In the genomic region with DNA sequence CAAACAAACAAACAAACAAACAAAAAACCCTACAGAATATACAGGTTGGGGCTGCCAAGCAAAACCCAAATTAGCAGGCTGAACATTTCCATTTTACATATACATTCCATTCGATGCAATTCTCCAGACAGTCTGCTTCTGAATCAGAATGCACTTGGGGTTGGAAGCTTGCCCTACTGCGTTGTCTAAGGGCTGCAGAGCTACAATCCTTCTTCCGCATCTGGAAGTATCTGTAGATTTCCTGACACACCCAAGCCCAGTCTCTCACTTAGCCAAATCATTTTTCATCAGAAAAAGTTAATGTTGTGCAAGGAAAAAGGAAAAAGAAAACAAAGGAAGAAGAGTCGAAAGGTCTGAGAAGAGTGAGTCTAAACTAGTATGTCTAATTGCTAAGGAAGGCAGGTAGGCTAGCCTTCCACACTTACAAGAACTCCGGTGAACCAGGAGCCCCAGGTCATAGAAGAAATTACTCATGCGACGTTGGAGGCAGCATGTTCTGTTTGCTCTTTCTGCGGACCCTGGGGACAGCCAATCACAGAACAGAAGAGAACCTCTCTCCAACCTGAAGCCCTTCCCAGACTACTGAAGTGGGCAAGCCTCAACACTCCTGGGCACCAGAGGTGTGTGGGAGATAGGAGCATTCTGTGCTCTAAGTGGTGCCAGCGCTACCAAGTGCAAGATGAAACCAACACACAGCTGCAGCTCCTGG, we compare ENCODE assay signal across 17 mouse cellular contexts. TPM values are rescaled to one million over a fixed set of nuclear protein-coding genes. Genes with fewer than 3 reads are reported as not detected.
DNase-seq lines count a peak whose midpoint lies in the region; ATAC-seq and TF ChIP-seq lines count a peak whose summit lies in the region.
"Had no signal": no experiment of that assay in that cellular context is flagged by ENCODE, and none has a peak within 500 bp of the region (broad histone marks: within the 10 kb centered on the region; RNA-seq: fewer than 3 reads in every experiment).

No protein-coding gene starts in this region.

- peaks cover 9% of the 10 kb centered on the region; the same call in 1 of the 2 replicates for H3K36me3 ChIP-seq in limb, embryonic 13.5 days
- 0 out of 2 replicates have a peak, but pooled peaks cover 2% of the 10 kb centered on the region for H3K36me3 ChIP-seq in limb, embryonic 10.5 days

- H3K27ac ChIP-seq in gastrocnemius, adult 2 months, result peak overlapping the region; percentile 74
- peak overlapping the region; percentile 44; the same call in 1 of the 2 replicates for H3K27ac ChIP-seq in limb, embryonic 13.5 days
- no peak overlapping the region for H3K27ac ChIP-seq in limb, embryonic 10.5 days
- H3K27ac ChIP-seq: kidney, embryonic 15.5 days; left cerebral cortex, adult 2 months; midbrain, embryonic 10.5 days; neural tube, embryonic 15.5 days had no signal

- H3K4me3 ChIP-seq in gastrocnemius, adult 2 months, result peak overlapping the region; percentile 45
- no peak overlapping the region for H3K4me3 ChIP-seq in limb, embryonic 13.5 days
- H3K4me3 ChIP-seq in limb, embryonic 10.5 days, result no peak overlapping the region
- H3K4me3 ChIP-seq: erythroblast, embryonic 14.5 days; kidney, embryonic 15.5 days; left cerebral cortex, adult 2 months; midbrain, embryonic 10.5 days; neural tube, embryonic 15.5 days had no signal

- 76% methylated on average over 9 of the region's 9 CpGs for WGBS in limb, embryonic 13.5 days
- 88% methylated on average over 9 of the region's 9 CpGs for WGBS in limb, embryonic 10.5 days

- no peak for ATAC-seq in limb, embryonic 13.5 days (ENCODE audit: low FRiP score, low read depth)
- 0 out of 2 replicates have a peak, but pooled peaks have one; percentile 27 for ATAC-seq in megakaryocyte progenitor cell, adult 5-6 weeks (replicated peaks; ENCODE audit: poor library complexity)

- intact Hi-C loops in gastrocnemius, adult 2 months (cut with DNase I), result no loop called here
- intact Hi-C loops in gastrocnemius, postnatal 36 days (cut with DNase I), result no loop called here

- no peak for TF ChIP-seq CTCF in gastrocnemius, adult 2 months (IDR thresholded peaks at IDR 0.05)

- peaks cover 9% of the 10 kb centered on the region; the same call in 1 of the 2 replicates for H3K27me3 ChIP-seq in limb, embryonic 13.5 days
- peaks cover 8% of the 10 kb centered on the region; the same call in 1 of the 2 replicates for H3K27me3 ChIP-seq in limb, embryonic 10.5 days (ENCODE audit: low read depth, poor library complexity, severe bottlenecking)
- H3K27me3 ChIP-seq: kidney, embryonic 15.5 days; neural tube, embryonic 15.5 days had no signal

- no peaks in the 10 kb centered on the region for H3K9me3 ChIP-seq in limb, embryonic 13.5 days
- no peaks in the 10 kb centered on the region for H3K9me3 ChIP-seq in limb, embryonic 10.5 days (replicated peaks)
- H3K9me3 ChIP-seq: kidney, embryonic 15.5 days; midbrain, embryonic 10.5 days; neural tube, embryonic 15.5 days had no signal

- peaks cover 15% of the 10 kb centered on the region for H3K4me1 ChIP-seq in limb, embryonic 13.5 days
- H3K4me1 ChIP-seq in limb, embryonic 10.5 days, result no peaks in the 10 kb centered on the region
- H3K4me1 ChIP-seq: neural tube, embryonic 15.5 days had no signal

- peak; percentile 27 for DNase-seq in gastrocnemius, adult 2 months
- DNase-seq in gastrocnemius, postnatal 36 days, result no peak
- DNase-seq in limb, embryonic 10.5 days (ENCODE audit: low spot score), result no peak
- DNase-seq in NIH3T3 (ENCODE audit: low read depth), result peak; percentile 72
- no peak for DNase-seq in natural killer cell, adult 2 months (ENCODE audit: low spot score in 2 of 2)
- no peak for DNase-seq in cerebellum, postnatal 25 days
- DNase-seq: cerebellum, adult 11-12 months; lung, embryonic 14.5 days; retina, postnatal 1 day; thymus, postnatal 36 days had no signal

- H3K4me2 ChIP-seq in limb, embryonic 13.5 days (replicated peaks), result peak overlapping the region; percentile 21
- H3K4me2 ChIP-seq: kidney, embryonic 15.5 days; lung, embryonic 14.5 days; neural tube, embryonic 15.5 days had no signal

- no peak overlapping the region for H3K9ac ChIP-seq in limb, embryonic 13.5 days
- H3K9ac ChIP-seq: kidney, embryonic 15.5 days; lung, embryonic 14.5 days; neural tube, embryonic 15.5 days had no signal

RNA-seq across cellular contexts. Expression of a gene that starts 55.1 kb away (rescaled TPM):
- 10 to 100 TPM; 41.3 to 52.1 TPM for total RNA-seq in gastrocnemius, adult 2 months (2021)
- total RNA-seq in gastrocnemius, postnatal 36 days (2021), result 10 to 100 TPM; 21.6 to 32.9 TPM
- polyA plus RNA-seq in limb, embryonic 13.5 days (2015; fragmentation: Nextera tagmentation; extraction: Ambion mirVana), result 44.4 TPM in 2 replicates
- polyA plus RNA-seq in limb, embryonic 10.5 days (2016; fragmentation: Nextera tagmentation; extraction: Ambion mirVana), result 9.8 and 13.9 TPM in 2 replicates
- 88.5 and 90.8 TPM in 2 replicates for total RNA-seq in megakaryocyte progenitor cell, adult 5-6 weeks (2015)
- total RNA-seq in megakaryocyte progenitor cell, adult 5-6 weeks (2017), result 84.9 and 106 TPM in 2 replicates

Comparison
In these comparisons a context has a peak if more than half of its experiments do, and no peak if none do; other contexts are left out.
1. DNase-seq: peak in gastrocnemius, adult 2 months (single experiment) and NIH3T3 (single experiment); none in gastrocnemius, postnatal 36 days (0 of 2), limb, embryonic 10.5 days (single experiment), natural killer cell, adult 2 months (0 of 2) and cerebellum, postnatal 25 days (0 of 2).